Mouse (Mus musculus) frontal cortex, postnatal 25 days (tissue): Measurements from ENCODE around the gene Tas2r102.

Source experiments
- DNase-seq, 2 experiments: peaks; one replicate each; pipeline ENCODE4 v3.0.0; 2022; ENCODE audit warnings: low spot score in 2 of 2

The Tas2r102 gene

DNA sequence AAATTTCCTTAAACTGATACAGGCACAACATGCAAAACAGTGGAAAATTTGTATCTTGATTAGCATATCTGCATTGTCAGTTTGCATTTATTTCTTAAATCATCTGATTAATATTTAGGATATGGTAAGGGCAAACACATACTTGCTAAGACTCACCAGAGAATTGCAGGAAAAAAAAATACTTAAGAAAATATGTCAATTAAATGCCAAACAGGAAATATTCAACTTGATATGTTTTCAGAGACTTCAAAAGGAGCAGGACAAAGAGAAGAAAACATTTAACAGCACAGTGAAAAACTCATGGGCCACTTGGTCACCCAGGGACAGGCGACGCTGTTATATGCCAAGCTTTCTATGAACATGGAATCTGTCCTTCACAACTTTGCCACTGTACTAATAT is at the start of gene Tas2r102:
Gene Tas2r102, plus strand, starts transcription at position 301 of the 400 bp plus-strand sequence.
- DNase-seq, result no peak

DNA sequence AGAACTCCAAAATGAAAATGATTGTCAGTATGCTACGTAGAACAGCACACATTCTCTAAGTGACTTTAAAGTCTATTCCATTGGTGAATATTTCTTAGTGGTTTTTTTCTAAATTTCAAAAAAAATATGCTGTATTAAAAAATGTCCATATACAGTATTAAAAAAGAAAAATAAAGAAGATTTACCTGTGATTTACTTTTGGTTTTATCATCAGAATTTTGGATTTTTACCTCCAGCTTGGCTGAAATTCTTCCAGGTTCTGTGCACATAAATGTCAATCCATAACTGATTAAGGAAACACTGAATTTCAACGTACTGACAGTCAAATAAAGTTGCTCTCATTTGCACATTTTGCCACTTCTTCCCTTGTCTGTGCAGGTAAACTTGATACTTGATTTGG is 24.0 kb upstream of the Tas2r102 start, which contains the start of gene Tas2r115:
Gene Tas2r115, minus strand, starts transcription at position 101 of the 400 bp plus-strand sequence.
- DNase-seq, result no peak

DNA sequence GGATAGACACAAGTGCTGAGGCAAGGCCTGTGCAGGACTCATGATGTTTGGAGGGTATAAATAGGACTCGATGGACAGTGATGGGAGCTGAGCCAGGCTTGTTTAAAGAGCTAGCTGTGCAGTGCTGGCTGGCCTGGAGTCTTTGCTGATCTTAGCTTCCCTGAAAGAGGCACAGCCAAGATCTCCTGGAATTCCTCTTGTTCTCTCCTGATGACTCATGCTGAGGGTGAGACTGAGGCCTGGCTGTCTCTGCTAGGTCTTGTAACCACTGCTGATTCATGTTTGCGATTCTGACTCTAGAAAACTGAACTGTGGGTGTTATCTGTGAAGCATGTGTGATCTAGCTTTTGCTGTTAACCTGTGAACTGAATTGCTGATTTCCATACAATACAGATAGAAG is 11.7 kb upstream of the Tas2r102 start:
- no peak for DNase-seq

DNA sequence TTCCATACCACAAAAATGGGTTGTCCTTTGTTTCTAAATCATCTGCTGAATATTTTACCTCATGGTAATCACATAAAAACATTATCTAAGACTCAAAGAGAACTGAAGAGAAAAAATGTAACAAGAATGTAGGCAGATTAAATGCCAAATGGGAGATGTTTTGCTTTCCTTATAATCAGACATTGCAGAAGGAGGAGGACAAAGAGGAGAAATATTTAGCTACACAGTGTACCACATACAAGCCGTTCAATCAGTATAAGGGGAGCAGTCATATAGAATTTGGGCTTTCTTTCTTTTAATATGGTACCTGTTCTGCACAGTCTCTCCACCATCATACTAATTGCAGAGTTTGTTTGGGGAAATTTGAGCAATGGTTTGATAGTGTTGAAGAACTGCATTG is 7.5 kb upstream of the Tas2r102 start, which contains the start of gene Tas2r124:
Gene Tas2r124, plus strand, starts transcription at position 301 of the 400 bp plus-strand sequence.
- DNase-seq, result no peak

DNA sequence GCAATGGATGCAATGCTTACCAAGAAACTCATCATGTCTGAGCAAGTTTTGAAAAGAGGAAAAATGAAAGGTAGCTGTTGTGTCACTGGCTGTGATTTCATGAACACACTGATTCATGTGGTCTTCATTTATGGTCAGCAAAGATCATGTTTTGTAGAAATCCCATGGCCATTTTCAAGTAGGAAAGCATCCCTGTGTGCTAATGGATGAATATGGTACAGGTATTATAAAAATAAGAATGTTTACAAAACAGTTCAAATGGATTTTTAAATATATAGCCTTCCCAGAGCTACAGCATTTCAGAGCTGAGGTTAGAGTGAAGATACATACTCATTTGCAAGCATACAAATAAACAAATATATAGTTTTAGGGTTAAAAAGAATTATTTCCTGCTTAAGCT is 16.1 kb downstream of the Tas2r102 start, which contains the start of gene Tas2r136:
Gene Tas2r136, minus strand, starts transcription at position 101 of the 400 bp plus-strand sequence.
- no peak for DNase-seq

DNA sequence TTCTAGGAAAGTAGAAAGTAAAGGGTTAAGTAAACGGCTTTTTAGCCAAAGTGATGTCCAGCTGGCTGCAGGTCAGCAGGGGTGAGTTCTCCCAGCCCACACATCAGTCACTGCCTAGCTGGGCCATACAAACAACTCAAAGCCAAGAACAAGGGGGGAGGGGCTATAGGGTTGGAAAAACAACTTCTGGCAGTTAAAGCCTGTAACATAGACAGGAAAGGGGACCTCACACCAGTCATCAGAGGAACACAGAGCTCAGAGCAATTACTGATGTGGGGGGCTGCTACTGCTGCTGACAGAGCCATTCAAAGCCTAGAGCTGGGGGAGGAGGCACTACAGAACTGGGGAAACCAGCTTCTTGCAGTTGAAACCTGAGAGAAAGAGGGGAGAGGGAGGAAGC is 33.5 kb downstream of the Tas2r102 start:
- DNase-seq, result no peak

DNA sequence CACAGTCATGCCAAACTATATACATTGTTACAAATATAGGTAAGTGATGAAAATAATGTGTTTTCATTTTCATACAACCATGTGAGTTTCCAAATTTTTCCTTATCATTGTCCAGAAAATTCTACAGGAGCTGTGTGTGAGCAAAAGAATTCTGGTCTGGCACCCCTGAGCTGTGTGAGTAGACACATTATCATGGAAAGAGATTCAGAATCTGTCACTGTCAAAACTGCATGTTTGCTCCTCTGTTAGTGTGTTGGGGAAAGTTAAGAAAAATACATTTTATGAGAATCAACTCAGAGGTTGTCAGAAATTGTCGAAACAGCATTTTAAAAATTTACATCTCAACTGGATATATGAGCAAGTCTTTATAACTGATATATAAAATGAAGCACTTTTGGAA is 40.6 kb downstream of the Tas2r102 start, which contains the start of gene Tas2r117:
Gene Tas2r117, plus strand, starts transcription at position 301 of the 400 bp plus-strand sequence.
- no peak for DNase-seq
